Mouse (Mus musculus): ENCODE measurements around the gene Naxd.
"Not testable (repeated sequence)": the region's sequence is repeated elsewhere in the genome, so short reads cannot be mapped to it uniquely, and the experiment has no call there.

The Naxd gene

GRCm38 (mm10) chr8:11510971-11511370 lies 13.7 kb downstream of the Naxd start:
- no peak for DNase-seq (ENCODE audit: low read depth, low spot score)

- DNase-seq (ENCODE audit: low read depth, low spot score), result no peak
Observed at GRCm38 (mm10) chr8:11512711-11513110, 15.4 kb downstream of the Naxd start.

GRCm38 (mm10) chr8:11513247-11513646 lies 15.9 kb downstream of the Naxd start:
- DNase-seq (ENCODE audit: low read depth, low spot score), result no peak

DNA sequence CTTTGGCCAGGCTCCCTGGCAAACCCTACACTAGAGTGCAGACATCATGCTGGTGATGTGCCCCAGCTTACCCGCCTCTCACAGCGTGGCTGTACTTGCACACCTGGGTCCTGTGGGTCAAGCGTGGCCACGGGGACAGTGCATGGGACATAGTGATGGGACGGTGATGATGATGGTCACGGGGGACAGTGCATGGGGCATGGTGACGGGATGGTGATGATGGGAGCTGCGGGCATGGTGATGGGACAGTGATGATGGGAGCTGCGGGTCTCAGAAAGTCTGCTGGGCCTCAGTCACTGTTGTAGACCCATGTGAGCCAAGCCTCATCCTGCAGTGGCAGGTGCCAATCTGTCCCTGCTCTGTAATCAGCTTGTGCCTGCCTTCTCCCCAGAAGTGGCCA lies 19.0 kb downstream of the Naxd start:
- DNase-seq (ENCODE audit: low read depth, low spot score), result no peak

- DNase-seq (ENCODE audit: low read depth, low spot score), result no peak
Observed at GRCm38 (mm10) chr8:11517366-11518055, 20.2 kb downstream of the Naxd start.

DNA sequence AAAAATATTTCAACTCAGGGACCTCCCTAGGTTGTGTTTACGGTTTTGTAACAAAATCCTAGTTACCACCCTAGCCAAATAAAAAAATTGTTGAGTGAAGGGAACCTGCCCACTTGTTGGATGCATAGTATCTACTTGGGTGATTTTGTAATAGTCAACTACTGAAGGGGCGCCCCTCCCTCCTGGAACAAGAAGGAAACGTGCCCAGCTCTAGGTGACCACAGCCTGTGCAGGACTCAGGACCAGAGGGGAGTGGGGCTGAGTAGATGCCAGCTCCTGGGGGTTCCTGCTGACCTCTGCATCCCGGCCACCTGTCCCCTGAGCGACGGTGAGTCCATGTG lies 20.7 kb downstream of the Naxd start:
- DNase-seq (ENCODE audit: low read depth, low spot score), result no peak

GRCm38 (mm10) chr8:11518676-11519075 lies 21.4 kb downstream of the Naxd start:
- DNase-seq (ENCODE audit: low read depth, low spot score), result no peak

DNA sequence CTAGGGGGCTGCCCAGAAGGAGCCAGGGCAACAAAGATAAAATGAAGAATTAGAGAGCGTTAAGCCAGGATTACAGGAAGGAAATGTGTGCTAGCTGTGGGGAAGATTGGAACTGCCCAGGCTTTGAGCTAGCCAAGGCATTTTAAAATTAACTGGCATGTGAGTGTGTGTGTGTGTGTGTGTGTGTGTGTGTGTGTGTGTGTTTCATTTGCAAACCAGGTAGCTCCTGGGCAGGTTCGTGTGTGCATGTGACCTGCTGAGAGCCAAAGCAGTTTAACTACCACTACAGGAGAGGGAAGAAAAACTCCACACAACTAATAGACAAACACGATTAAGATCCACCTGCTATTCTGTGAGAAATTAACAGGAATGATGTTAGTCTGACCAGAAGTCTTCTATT lies 26.0 kb downstream of the Naxd start:
- DNase-seq (ENCODE audit: low read depth, low spot score), result no peak

DNA sequence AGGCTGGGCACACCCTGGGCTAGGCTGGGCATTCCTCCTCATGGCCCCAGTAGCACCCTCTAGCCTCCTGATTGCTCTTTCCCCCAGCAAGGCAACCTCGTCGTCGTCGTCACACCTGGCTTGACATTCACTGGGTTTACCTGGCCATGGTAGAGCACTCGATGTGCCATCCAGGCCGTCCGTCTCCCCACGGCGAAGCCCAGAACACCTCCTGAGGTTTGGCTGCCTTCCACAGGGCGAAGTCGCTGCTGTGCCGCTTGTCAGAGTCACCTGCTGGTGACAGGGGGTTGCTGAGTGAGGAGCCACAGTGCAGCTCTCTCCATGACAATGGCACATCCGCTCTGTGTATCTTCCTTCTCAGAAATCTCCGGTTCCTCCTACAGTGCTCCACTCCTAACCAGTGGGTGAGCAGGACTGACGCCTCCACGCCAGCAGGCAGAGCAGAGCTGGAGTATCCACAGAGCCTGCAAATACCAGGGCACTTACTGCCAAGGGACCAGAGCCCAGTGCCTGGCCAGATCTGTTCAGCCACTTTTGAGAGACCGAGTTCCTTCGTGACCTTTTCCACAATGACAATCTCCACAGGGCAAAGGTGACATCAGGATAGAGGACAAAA lies 33.0 kb downstream of the Naxd start:
- DNase-seq (ENCODE audit: low read depth, low spot score), result no peak

DNA sequence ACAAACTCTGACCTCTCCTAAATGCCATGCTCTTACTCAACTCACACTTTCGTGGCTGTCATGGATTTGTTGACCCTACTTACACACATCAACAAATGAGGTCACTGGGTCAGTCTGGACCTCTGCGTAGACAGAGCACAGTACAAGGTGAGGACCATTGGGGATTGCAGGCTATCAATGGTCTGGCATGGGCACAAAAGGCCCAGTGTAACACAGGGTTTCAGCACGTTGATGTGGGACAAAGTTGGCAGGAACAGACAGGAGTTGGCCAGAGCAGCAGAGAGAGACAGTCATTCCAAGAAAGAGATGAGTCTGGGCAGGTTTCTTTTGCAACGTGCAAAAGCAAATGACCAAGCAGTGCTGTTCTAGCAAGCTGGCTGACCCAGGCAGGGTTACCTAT lies 33.5 kb downstream of the Naxd start:
- no peak for DNase-seq (ENCODE audit: low read depth, low spot score)

GRCm38 (mm10) chr8:11534494-11534893 lies 37.2 kb downstream of the Naxd start:
- DNase-seq (ENCODE audit: low read depth, low spot score), result no peak

DNA sequence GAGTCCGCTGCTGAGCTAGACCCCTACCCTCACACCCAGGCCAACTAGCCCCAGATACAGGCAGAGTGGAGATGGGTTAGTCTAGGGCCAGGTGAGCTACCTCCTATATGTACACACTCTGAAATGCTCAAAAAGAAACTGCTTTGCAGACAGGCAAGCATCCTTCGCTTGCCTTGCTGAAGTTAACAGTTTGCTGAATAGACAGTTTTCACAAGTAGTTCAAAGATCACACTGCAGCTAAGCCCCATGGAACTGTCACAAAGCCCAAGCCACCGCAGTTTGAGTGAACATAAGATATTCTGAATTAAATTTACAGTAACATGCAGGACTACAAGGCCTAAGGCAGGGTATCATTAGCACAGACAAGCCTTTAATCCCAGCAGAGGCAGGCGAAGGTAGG lies 41.7 kb downstream of the Naxd start:
- no peak for DNase-seq (ENCODE audit: low read depth, low spot score)

DNA sequence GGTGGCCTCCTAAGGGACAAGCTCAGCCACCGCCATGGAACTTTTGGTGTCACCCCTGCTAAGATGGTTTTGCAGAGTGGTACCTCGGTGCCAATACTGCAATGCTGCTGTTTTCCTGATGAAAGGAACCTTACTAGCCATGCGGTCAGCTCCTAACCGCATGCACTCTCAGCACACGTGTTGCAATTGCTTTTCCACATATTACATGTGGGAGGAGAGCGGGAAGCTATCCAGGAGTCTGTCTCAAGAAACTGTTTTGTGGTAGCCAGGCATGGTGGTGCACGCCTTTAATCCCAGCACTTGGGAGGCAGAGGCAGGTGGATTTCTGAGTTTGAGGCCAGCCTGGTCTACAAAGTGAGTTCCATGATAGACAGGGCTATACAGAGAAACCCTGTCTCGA lies 42.9 kb downstream of the Naxd start:
- DNase-seq (ENCODE audit: low read depth, low spot score), result no peak

DNA sequence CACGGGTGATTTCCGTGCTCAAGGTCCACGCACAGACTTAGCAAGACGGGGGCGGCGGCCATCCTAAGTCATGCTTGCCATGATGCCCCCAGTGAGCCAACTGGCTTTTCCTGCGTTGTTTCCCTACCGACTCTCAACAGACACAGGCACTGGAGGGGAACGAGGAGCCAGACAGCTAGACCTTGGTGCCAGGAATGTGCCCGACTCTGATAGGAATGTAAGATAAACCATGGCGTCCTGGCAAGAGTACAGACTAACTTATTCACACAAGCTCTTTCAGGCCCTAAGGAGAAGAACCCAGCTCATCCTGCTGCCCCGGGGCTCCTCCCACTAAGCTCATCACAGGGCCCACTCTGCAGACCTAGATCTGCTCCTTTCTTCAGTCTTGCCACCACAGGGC lies 44.7 kb downstream of the Naxd start:
- no peak for DNase-seq (ENCODE audit: low read depth, low spot score)

- no peak for DNase-seq (ENCODE audit: low read depth, low spot score)
Observed at GRCm38 (mm10) chr8:11542866-11543265, 45.6 kb downstream of the Naxd start.

DNA sequence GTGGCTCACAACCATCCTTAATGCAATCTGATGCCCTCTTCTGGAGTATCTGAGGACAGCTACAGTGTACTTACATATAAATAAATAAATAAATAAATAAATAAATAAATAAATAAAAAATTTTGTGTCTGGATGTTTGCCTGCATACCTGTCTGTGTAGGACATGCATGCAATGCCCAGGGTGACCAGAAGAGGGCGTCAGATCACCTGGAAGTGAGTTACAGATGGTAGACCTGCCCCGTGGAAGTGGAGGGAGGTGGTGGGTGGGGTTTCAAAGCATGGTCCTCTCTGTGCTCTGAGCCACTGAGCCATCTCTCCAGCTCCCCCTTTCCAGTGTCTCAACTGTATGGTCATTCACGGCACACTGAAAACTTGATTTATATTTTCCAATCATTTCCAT lies 47.1 kb downstream of the Naxd start:
- DNase-seq (ENCODE audit: low read depth, low spot score), result no peak

- no peak for DNase-seq (ENCODE audit: low read depth, low spot score)
Observed at GRCm38 (mm10) chr8:11547063-11547462, 49.8 kb downstream of the Naxd start.

DNA sequence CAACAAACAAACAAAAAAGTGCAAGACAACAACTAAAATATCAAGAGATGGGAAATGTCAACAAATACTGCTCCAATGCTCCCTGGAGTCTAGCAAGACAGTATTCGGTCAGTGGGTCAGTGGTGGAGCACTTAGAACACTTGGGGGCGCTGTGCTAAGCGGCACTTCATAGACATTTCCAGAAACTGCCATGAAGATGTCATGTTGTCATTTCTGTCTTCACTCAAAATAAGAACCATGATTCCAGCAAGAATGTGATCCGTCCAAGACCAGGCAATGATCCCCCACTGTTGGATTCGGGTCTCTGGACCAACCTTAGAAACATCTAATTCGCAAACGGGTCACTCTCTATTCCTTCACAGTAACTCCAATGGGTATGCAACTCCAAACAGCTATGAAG lies 52.4 kb downstream of the Naxd start:
- DNase-seq (ENCODE audit: low read depth, low spot score), result no peak

DNA sequence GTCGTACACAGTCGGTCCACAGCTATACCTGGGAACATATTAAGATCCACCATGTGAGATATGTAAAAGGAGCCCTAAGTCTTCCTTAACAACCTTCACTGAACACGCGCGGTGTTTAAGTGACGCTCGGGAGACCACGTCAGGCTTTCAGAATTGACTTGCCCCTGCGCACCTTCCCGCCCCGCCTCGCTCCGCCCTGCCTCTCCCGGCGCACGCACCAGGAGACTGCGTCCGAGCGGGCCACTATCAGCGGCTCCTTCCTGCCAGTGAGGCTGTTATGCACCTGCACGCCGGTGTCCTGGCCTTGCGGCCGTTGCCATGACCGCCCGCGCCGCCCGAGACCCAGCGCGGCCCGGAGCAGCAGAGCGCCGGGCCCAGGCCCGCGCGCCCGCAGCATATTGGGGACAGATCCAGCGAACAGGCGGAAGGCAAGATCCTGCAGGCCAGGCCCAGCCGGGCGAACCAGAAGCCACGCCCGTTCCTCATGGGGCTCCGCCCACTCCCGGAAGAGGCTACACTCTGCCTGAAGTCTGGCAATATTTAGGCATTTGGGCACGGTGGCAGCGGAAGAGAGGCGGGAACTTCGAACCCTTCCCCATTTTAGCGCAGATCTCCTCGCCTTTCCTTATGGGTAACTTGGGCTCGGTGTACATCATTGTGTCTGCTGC lies 53.1 kb downstream of the Naxd start, which contains the start of gene Cars2:
Gene Cars2 (minus strand): TSS at position 503 of the 668 bp plus-strand sequence.
- DNase-seq (ENCODE audit: low read depth, low spot score), result peak; percentile 80

DNA sequence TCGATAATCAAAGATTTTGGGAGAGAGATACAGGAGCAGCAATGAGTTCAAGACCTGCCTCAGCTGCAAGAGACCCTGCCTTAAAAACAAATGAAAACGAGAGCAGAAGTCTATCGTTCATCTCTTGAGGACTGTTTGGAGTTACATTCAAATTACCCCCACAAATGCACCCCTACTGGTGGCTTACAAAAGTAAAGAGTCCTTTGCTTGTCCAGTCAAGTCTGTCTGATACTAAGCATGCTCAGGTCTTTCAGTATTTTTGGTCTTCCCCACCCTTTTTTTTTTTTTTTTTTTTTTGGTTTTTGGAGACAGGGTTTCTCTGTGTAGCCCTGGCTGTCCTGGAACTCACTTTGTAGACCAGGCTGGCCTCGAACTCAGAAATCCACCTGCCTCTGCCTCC lies 54.2 kb downstream of the Naxd start:
- not testable (repeated sequence) for DNase-seq (ENCODE audit: low read depth, low spot score)

DNA sequence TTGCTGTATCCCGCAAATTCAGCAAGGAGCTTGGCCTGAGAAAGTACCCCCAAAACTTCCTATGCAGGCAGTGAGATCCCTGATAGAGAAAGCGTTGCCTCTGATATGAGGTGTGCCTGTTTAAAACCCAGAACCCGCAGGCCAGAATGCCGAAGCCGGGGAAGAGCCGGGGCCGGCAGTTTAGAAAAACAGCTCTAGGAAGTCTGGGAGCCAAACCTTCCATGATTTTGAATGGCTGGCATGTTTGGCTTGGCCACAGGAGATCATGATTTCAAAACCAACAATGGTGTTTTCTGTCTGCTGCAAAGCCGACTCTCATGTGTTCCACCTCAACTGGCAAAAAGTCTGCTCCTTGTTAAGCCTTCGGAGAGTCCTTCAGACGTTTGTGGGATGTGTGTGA lies 55.1 kb downstream of the Naxd start:
- DNase-seq (ENCODE audit: low read depth, low spot score), result no peak

- peak; percentile 95 for DNase-seq (ENCODE audit: low read depth, low spot score)
Observed at GRCm38 (mm10) chr8:11554799-11555719, 57.8 kb downstream of the Naxd start, which contains the start of gene Ing1. Gene Ing1, plus strand, starts transcription at chr8:11555571.

All from telencephalon, adult 2 months (tissue).